Mouse (Mus musculus) intestine, embryonic 14.5 days (tissue): ENCODE data around the gene Vmn2r57. TPM values are rescaled to one million over a fixed set of nuclear protein-coding genes. Genes with fewer than 3 reads are reported as not detected.
"Not testable (repeated sequence)": the region's sequence is repeated elsewhere in the genome, so short reads cannot be mapped to it uniquely, and the experiment has no call there.

Experiments used
- ATAC-seq: fragments of 200-750 bp; cut with Nextera tagmentation; replicated peaks from 2 replicates; pipeline ENCODE4 v1.8.0; 2017; ENCODE audit warnings: low read depth, moderate number of reproducible peaks, moderate TSS enrichment, moderate library complexity; ENCODE audit not compliant: low FRiP score, low TSS enrichment
- DNase-seq: peaks from one replicate; pipeline ENCODE4 v3.0.0-alpha.2; 2018; ENCODE audit warnings: low spot score
- H3K27ac ChIP-seq: fragments of 300-500 bp; sonication (generic); 2 replicates; pipeline ENCODE4 v1.5.1; 2014; ENCODE audit warnings: low read depth, mild to moderate bottlenecking, control low read depth
- H3K27me3 ChIP-seq: fragments of 300-500 bp; sonication (generic); replicated peaks from 2 replicates; pipeline ENCODE4 v1.6.1; 2014; ENCODE audit warnings: low read length, control low read depth; ENCODE audit not compliant: control insufficient read depth, insufficient read depth
- H3K36me3 ChIP-seq: fragments of 300-500 bp; sonication (generic); 2 replicates; pipeline ENCODE4 v1.6.1; 2014; ENCODE audit warnings: low read length, control low read depth; ENCODE audit not compliant: control insufficient read depth, insufficient read depth
- H3K4me1 ChIP-seq: fragments of 300-500 bp; sonication (generic); replicated peaks from 2 replicates; pipeline ENCODE4 v1.6.1; 2014; ENCODE audit warnings: low read length, control low read depth, mixed read lengths; ENCODE audit not compliant: control insufficient read depth, insufficient read depth
- H3K4me2 ChIP-seq: fragments of 300-500 bp; sonication (generic); 2 replicates; pipeline ENCODE4 v1.6.1; 2014; ENCODE audit warnings: low read length
- H3K4me3 ChIP-seq: fragments of 300-500 bp; sonication (generic); 2 replicates; pipeline ENCODE4 v1.5.1; 2014; ENCODE audit warnings: low read depth, low read length, control low read depth, mixed read lengths
- H3K9ac ChIP-seq: fragments of 300-500 bp; sonication (generic); 2 replicates; pipeline ENCODE4 v1.6.1; 2014; ENCODE audit warnings: mild to moderate bottlenecking, low read length
- H3K9me3 ChIP-seq: fragments of 300-500 bp; sonication (generic); 2 replicates; pipeline ENCODE4 v1.6.1; 2016; ENCODE audit warnings: low read length, control low read depth; ENCODE audit not compliant: control insufficient read depth
- WGBS: fragments of 180-500 bp; shearing (Covaris S2); extraction: QIAGEN DNeasy Blood & Tissue Kit; methylation state at CpG from one replicate; pipeline ENCODE4 v1.1.7; 2014; 5-methylcytosine and 5-hydroxymethylcytosine counted together
- polyA plus RNA-seq: library from polyadenylated mRNA; unstranded; fragments of >200 nt; fragmentation: Nextera tagmentation; extraction: Ambion mirVana; gene quantifications from 2 replicates; pipeline ENCODE4 v1.2.1, GENCODE M21; 2014

The Vmn2r57 gene
- polyA plus RNA-seq, result 0.14 and 0.35 TPM in 2 replicates

GRCm38 (mm10) chr7:41448596-41448995, at the start of gene Vmn2r57:
Vmn2r57 (minus strand) TSS chr7:41448696.
- ATAC-seq, H3K4me1 ChIP-seq: not testable (repeated sequence)
- WGBS, result 56% methylated on average over 1 of the region's 1 CpGs

GRCm38 (mm10) chr7:41497871-41498270, 49.4 kb upstream of the Vmn2r57 start:
- 93% methylated on average over 2 of the region's 2 CpGs for WGBS
- H3K4me2 ChIP-seq, result no peak overlapping the region
- no peak for ATAC-seq

More at GRCm38 (mm10) chr7:41448596-41448995, at the start of gene Vmn2r57:
- H3K9ac ChIP-seq, H3K36me3 ChIP-seq, DNase-seq, H3K9me3 ChIP-seq, H3K4me2 ChIP-seq, H3K4me3 ChIP-seq, H3K27ac ChIP-seq, H3K27me3 ChIP-seq: not testable (repeated sequence)

GRCm38 (mm10) chr7:41451864-41452263, 3.4 kb upstream of the Vmn2r57 start:
- H3K4me3 ChIP-seq, result no peak overlapping the region
- H3K4me2 ChIP-seq, result no peak overlapping the region
- WGBS, result 4% methylated on average over 10 of the region's 10 CpGs
- H3K9ac ChIP-seq, result no peak overlapping the region
- H3K4me1 ChIP-seq, result no peaks in the 10 kb centered on the region
- ATAC-seq (no peak), DNase-seq (no peak)
- no peak overlapping the region for H3K27ac ChIP-seq
- H3K27me3 ChIP-seq, result no peaks in the 10 kb centered on the region
- H3K36me3 ChIP-seq, result no peaks in the 10 kb centered on the region
- H3K9me3 ChIP-seq, result no peaks in the 10 kb centered on the region

More at GRCm38 (mm10) chr7:41497871-41498270, 49.4 kb upstream of the Vmn2r57 start:
- DNase-seq, result no peak
- Histone ChIP-seq H3K4me3 (no peak overlapping the region), H3K36me3 (no peaks in the 10 kb centered on the region), H3K27me3 (no peaks in the 10 kb centered on the region), H3K4me1 (no peaks in the 10 kb centered on the region), H3K9me3 (no peaks in the 10 kb centered on the region), H3K27ac (no peak overlapping the region), H3K9ac (no peak overlapping the region)

GRCm38 (mm10) chr7:41394130-41394529, 54.4 kb downstream of the Vmn2r57 start:
- ATAC-seq (0 out of 2 replicates have a peak, but pooled peaks have one; percentile 35), DNase-seq (no peak)
- H3K27me3 ChIP-seq, result no peaks in the 10 kb centered on the region
- no peaks in the 10 kb centered on the region for H3K9me3 ChIP-seq
- no peak overlapping the region for H3K4me3 ChIP-seq
- no peaks in the 10 kb centered on the region for H3K36me3 ChIP-seq
- no peak overlapping the region for H3K4me2 ChIP-seq
- no peak overlapping the region for H3K27ac ChIP-seq
- no peak overlapping the region for H3K9ac ChIP-seq
- 69% methylated on average over 4 of the region's 4 CpGs for WGBS
- no peaks in the 10 kb centered on the region for H3K4me1 ChIP-seq

- peak within 1 kb of the TSS; percentile 68 for H3K4me3 ChIP-seq
- no peaks in the 10 kb centered on the region for H3K27me3 ChIP-seq
- H3K9ac ChIP-seq, result peak within 1 kb of the TSS; percentile 48
- WGBS, result under 1% methylated on average over 25 of the region's 25 CpGs
- peak within 1 kb of the TSS; percentile 62 for H3K4me2 ChIP-seq
- no peaks in the 10 kb centered on the region for H3K9me3 ChIP-seq
- H3K36me3 ChIP-seq, result no peaks in the 10 kb centered on the region
- DNase-seq, result peak; percentile 91
- peak; percentile 100 for ATAC-seq
- H3K27ac ChIP-seq, result peak within 1 kb of the TSS; percentile 70; the same call in 1 of the 2 replicates
- H3K4me1 ChIP-seq, result no peaks in the 10 kb centered on the region
These were observed 55.2 kb downstream of the Vmn2r57 start, which contains the start of gene AI987944 for GRCm38 (mm10) chr7:41393048-41393971. AI987944 (minus strand) TSS chr7:41393379.

Other genes starting within 250 kb of the Vmn2r57 start
- 10.9 and 12.1 TPM in 2 replicates for gene AI987944, start 55.3 kb downstream of the Vmn2r57 start, polyA plus RNA-seq
- 0.04 and 0.08 TPM in 2 replicates for gene Gm20449, start 50.7 kb upstream of the Vmn2r57 start, polyA plus RNA-seq
- 10.1 and 10.9 TPM in 2 replicates for gene AW146154, start 51.2 kb upstream of the Vmn2r57 start, polyA plus RNA-seq
- not detected in 2 replicates for gene Gm6871, start 125.0 kb upstream of the Vmn2r57 start, polyA plus RNA-seq
- gene 2610021A01Rik, start 150.5 kb upstream of the Vmn2r57 start, polyA plus RNA-seq, result 15.4 and 16.4 TPM in 2 replicates
- 10.4 and 13.1 TPM in 2 replicates for gene Zfp788, start 184.5 kb upstream of the Vmn2r57 start, polyA plus RNA-seq